Mouse (Mus musculus) lung, adult 2 months (tissue): ENCODE data around the gene 2700097O09Rik. TPM values are rescaled to one million over a fixed set of nuclear protein-coding genes. Genes with fewer than 3 reads are reported as not detected.
A peak's percentile ranks its signal among the peaks of the same experiment; 100 is the strongest.
"Not testable (repeated sequence)": the region's sequence is repeated elsewhere in the genome, so short reads cannot be mapped to it uniquely, and the experiment has no call there.

ENCODE experiments used
- DNase-seq: peaks from one replicate; pipeline ENCODE4 v3.0.0; 2022
- H3K4me1 ChIP-seq: fragments of 200-500 bp; 2 replicates; pipeline ENCODE4 v1.6.1; 2011; ENCODE audit warnings: low read length; ENCODE audit not compliant: control insufficient read depth, insufficient read depth
- H3K4me3 ChIP-seq: fragments of 200-500 bp; replicated peaks from 2 replicates; pipeline ENCODE3; 2011; ENCODE audit warnings: low read depth, mild to moderate bottlenecking, control low read depth, low read length; ENCODE audit errors: extremely low read depth
- CTCF ChIP-seq: fragments of 200-500 bp; IDR thresholded peaks from 2 replicates; pipeline ENCODE4 v1.5.1; 2011; ENCODE audit warnings: mild to moderate bottlenecking, low read length, control low read depth; ENCODE audit not compliant: insufficient read depth
- POLR2A ChIP-seq: fragments of 200-500 bp; IDR thresholded peaks from 2 replicates; pipeline ENCODE4 v1.6.1; 2011; ENCODE audit warnings: low read depth, mild to moderate bottlenecking, control low read depth, low read length, borderline replicate concordance; ENCODE audit errors: extremely low read depth
- WGBS: fragments of 180-500 bp; shearing (Covaris S2); methylation state at CpG from one replicate; pipeline ENCODE4 v1.1.7; 2018; 5-methylcytosine and 5-hydroxymethylcytosine counted together
- polyA plus RNA-seq: library from polyadenylated mRNA; depleted of rRNA; stranded (reverse); fragments of >200 nt; gene quantifications from 2 replicates; pipeline ENCODE4 v1.2.3, GENCODE M21; 2012; rRNA removed

The 2700097O09Rik gene
- polyA plus RNA-seq, 1 experiment, result 6.4 TPM

- Histone ChIP-seq H3K4me1 (no peaks in the 10 kb centered on the region), H3K4me3 (no peak overlapping the region)
- no peak for DNase-seq
- WGBS, result 96% methylated on average over 7 of the region's 7 CpGs
- TF ChIP-seq CTCF, result no peak
- no peak for TF ChIP-seq POLR2A
Measured at GRCm38 (mm10) chr12:55006071-55006470, 73.8 kb downstream of the 2700097O09Rik start.

GRCm38 (mm10) chr12:55004396-55004795, 75.5 kb downstream of the 2700097O09Rik start:
- no peak for DNase-seq
- H3K4me3 ChIP-seq, result no peak overlapping the region
- H3K4me1 ChIP-seq, result no peaks in the 10 kb centered on the region
- TF ChIP-seq POLR2A (no peak), CTCF (no peak)
- 87% methylated on average over 3 of the region's 3 CpGs for WGBS

DNA sequence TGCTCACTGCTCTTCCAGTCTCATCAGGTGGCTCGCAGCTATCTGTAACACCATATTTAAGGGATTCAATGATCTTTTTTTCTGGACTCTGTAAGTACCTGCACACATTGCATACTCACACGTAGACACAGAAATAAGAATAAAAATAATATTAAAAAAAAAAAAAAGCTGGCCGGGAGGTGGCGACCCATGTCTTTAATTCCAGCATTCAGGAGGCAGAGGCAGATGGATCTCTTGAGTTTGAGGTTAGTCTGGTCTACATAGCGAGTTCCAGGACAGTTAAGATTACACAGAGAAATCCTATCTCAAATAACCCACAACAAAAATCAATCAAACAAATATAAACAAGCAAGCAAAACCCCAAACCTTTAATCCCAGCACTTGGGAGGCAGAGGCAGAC, 76.1 kb downstream of the 2700097O09Rik start:
- 88% methylated on average over 5 of the region's 5 CpGs for WGBS
- no peak for TF ChIP-seq CTCF
- TF ChIP-seq POLR2A, result no peak
- H3K4me1 ChIP-seq, result no peaks in the 10 kb centered on the region
- no peak overlapping the region for H3K4me3 ChIP-seq
- no peak for DNase-seq

- DNase-seq, H3K4me3 ChIP-seq, H3K4me1 ChIP-seq: not testable (repeated sequence)
- 74% methylated on average over 7 of the region's 7 CpGs for WGBS
Measured at GRCm38 (mm10) chr12:55002532-55002931, 77.4 kb downstream of the 2700097O09Rik start.

- Histone ChIP-seq H3K4me1 (no peaks in the 10 kb centered on the region), H3K4me3 (no peak overlapping the region)
- peak; percentile 32 for DNase-seq
- WGBS, result 58% methylated on average over 14 of the region's 14 CpGs
- no peak for TF ChIP-seq CTCF
- TF ChIP-seq POLR2A, result no peak
Measured at GRCm38 (mm10) chr12:54999016-54999690, 80.8 kb downstream of the 2700097O09Rik start.

- 75% methylated on average over 5 of the region's 5 CpGs for WGBS
Measured at GRCm38 (mm10) chr12:54998411-54998810, 81.5 kb downstream of the 2700097O09Rik start.

GRCm38 (mm10) chr12:54996979-54997474, 82.9 kb downstream of the 2700097O09Rik start:
- Histone ChIP-seq H3K4me1 (no peaks in the 10 kb centered on the region; the same call in 1 of the 2 replicates), H3K4me3 (no peak overlapping the region)
- WGBS, result 82% methylated on average over 6 of the region's 6 CpGs
- no peak for DNase-seq
- no peak for TF ChIP-seq CTCF
- no peak for TF ChIP-seq POLR2A

More at GRCm38 (mm10) chr12:54998411-54998810, 81.5 kb downstream of the 2700097O09Rik start:
- no peak for DNase-seq
- Histone ChIP-seq H3K4me1 (no peaks in the 10 kb centered on the region), H3K4me3 (no peak overlapping the region)
- TF ChIP-seq POLR2A, result no peak

DNA sequence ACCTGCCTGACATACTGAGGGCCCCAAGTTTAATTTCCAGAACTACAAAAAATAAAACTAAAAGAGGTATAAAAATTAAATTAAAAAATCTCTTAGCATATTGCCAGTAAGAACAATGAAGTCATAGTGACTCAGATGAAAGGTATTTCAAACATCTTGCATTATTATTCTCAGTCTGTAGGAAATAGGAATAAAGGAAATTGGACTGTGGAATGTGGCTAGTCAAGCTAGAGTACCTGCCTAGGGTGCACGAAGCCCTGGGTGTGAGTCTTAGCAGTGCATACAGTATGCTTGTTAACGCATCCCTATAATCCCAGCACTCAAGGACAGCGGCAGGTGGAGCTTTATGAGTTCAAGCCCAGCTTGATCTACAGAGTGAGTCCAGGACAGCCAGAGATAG, 83.9 kb downstream of the 2700097O09Rik start:
- no peak for DNase-seq
- TF ChIP-seq POLR2A (no peak), CTCF (no peak)
- WGBS, result 57% methylated on average over 3 of the region's 3 CpGs
- H3K4me3 ChIP-seq, result no peak overlapping the region
- H3K4me1 ChIP-seq, result no peaks in the 10 kb centered on the region; the same call in 1 of the 2 replicates

Other genes starting within 250 kb of the 2700097O09Rik start
- 12.5 and 27.8 TPM in 2 replicates for gene Cfl2, start 217.2 kb downstream of the 2700097O09Rik start, polyA plus RNA-seq
- gene Gm20403, start 93.6 kb downstream of the 2700097O09Rik start, polyA plus RNA-seq, result not detected in 2 replicates
- 2.7 and 5.5 TPM in 2 replicates for gene Baz1a, start 65.8 kb downstream of the 2700097O09Rik start, polyA plus RNA-seq
- 16.7 and 21.0 TPM in 2 replicates for gene Srp54a, start 152 bp upstream of the 2700097O09Rik start, polyA plus RNA-seq
- gene Fam177a, start 44.4 kb upstream of the 2700097O09Rik start, polyA plus RNA-seq, result 17.7 and 22.7 TPM in 2 replicates
- 15.9 and 27.4 TPM in 2 replicates for gene Srp54b, start 75.0 kb upstream of the 2700097O09Rik start, polyA plus RNA-seq
- gene 1700047I17Rik2, start 119.5 kb upstream of the 2700097O09Rik start, polyA plus RNA-seq, result not detected in 2 replicates
- gene Srp54c, start 150.1 kb upstream of the 2700097O09Rik start, polyA plus RNA-seq, result 5.4 and 7.9 TPM in 2 replicates
- gene 1110008L16Rik, start 219.5 kb upstream of the 2700097O09Rik start, polyA plus RNA-seq, result 2.3 and 3.1 TPM in 2 replicates
- 1.2 and 1.9 TPM in 2 replicates for gene Ppp2r3c, start 222.9 kb upstream of the 2700097O09Rik start, polyA plus RNA-seq